Mouse (Mus musculus): Measurements from ENCODE around the gene Man1c1.

DNA sequence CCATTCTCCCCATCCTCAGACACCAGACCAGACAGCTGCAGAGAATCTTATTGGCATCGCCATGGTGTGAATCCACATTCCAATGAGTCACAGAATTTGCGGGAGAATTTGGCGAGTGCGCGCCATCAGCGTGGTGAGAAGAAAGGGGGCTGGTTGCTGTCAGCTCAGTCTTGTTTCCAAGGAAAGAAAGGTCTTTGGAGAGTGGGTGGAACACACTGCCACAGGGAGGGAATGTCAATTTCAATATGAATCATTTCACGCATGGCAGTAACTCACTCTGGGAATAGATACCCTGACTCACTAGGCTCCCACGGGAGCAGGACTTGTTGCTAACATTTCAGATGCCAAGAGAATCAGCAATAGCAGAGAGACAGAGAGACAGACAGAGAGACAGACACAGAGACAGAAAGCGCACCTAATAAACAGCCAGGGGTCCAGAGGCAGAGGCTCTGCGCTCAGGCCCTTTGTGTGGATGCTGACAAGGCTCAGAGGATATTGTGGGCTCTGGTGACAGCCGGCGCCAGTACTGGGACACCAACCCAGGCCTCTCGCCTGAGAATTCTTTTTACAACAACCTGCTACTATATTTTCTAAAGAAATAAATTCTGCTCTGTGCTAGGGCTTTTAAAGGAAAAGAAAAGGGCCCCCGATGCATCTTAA lies 72.5 kb downstream of the Man1c1 start:
- no peak for TF ChIP-seq EP300 (IDR thresholded peaks at IDR 0.05; ENCODE audit: low read depth)
- TF ChIP-seq CTCF (IDR thresholded peaks at IDR 0.05; ENCODE audit: low read depth): no peak
